Mouse (Mus musculus) olfactory bulb, adult 2 months (tissue): ENCODE results near the gene Wsb2. TPM values are rescaled to one million over a fixed set of nuclear protein-coding genes. Genes with fewer than 3 reads are reported as not detected.

ENCODE experiments used
- H3K27ac ChIP-seq: fragments of 200-500 bp; 2 replicates; pipeline ENCODE4 v1.5.1; 2012; ENCODE audit warnings: low read depth, low read length; ENCODE audit not compliant: insufficient read depth
- H3K4me1 ChIP-seq: fragments of 200-500 bp; 2 replicates; pipeline ENCODE4 v1.6.1; 2012; ENCODE audit warnings: low read length; ENCODE audit not compliant: control insufficient read depth, insufficient read depth
- H3K4me3 ChIP-seq: fragments of 200-500 bp; 2 replicates; pipeline ENCODE4 v1.5.1; 2012; ENCODE audit warnings: mild to moderate bottlenecking, low read depth, low read length, moderate library complexity; ENCODE audit not compliant: insufficient read depth
- CTCF ChIP-seq: fragments of 200-500 bp; IDR thresholded peaks from 2 replicates; pipeline ENCODE4 v1.5.1; 2012; ENCODE audit warnings: low read depth, mild to moderate bottlenecking, low read length, moderate library complexity; ENCODE audit not compliant: insufficient read depth
- POLR2A ChIP-seq: fragments of 200-500 bp; IDR thresholded peaks from 2 replicates; pipeline ENCODE4 v1.6.1; 2012; ENCODE audit warnings: mild to moderate bottlenecking, low read depth, low read length, moderate library complexity; ENCODE audit not compliant: insufficient read depth
- WGBS: fragments of 180-500 bp; shearing (Covaris S2); methylation state at CpG from one replicate; pipeline ENCODE4 v1.1.7; 2018; 5-methylcytosine and 5-hydroxymethylcytosine counted together
- polyA plus RNA-seq: library from polyadenylated mRNA; stranded (reverse); fragments of >200 nt; gene quantifications from 2 replicates; pipeline ENCODE4 v1.2.4, GENCODE M21; 2012; ENCODE audit warnings: low replicate concordance; ENCODE audit not compliant: missing spikeins, insufficient read depth, insufficient read length

Wsb2 gene
- polyA plus RNA-seq, 1 experiment, result not detected

GRCm38 (mm10) chr5:117348279-117348678 is 8.8 kb upstream of the Wsb2 start:
- H3K4me1 ChIP-seq, result 0 out of 2 replicates have a peak, but pooled peaks cover 6% of the 10 kb centered on the region
- no peak overlapping the region for H3K4me3 ChIP-seq
- 38% methylated on average over 19 of the region's 19 CpGs for WGBS
- no peak for TF ChIP-seq POLR2A
- no peak for TF ChIP-seq CTCF
- H3K27ac ChIP-seq, result no peak overlapping the region

DNA sequence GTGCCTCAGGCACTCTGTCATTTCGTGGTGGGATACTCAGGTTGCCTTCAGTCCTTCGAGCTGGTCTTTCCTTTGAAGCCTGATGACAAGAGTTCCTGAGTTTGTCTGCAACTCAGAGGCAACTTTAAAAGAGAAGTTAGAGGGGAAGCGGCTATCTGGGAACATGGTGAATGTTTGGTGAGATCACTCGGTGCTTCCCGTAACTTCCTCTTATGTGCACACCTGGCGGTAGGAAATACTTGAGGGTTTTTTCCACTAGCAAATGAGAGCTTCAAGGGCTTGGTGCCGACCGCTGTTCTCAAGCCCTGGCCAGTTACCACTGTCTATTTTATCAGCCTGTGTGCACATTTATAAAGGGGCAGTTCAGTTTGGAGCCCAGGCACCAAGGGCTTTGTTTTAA is 3.0 kb upstream of the Wsb2 start:
- WGBS, result 79% methylated on average over 8 of the region's 8 CpGs
- H3K27ac ChIP-seq, result no peak overlapping the region
- H3K4me3 ChIP-seq, result no peak overlapping the region
- TF ChIP-seq CTCF (no peak), POLR2A (no peak)
- peaks cover 5% of the 10 kb centered on the region for H3K4me1 ChIP-seq

GRCm38 (mm10) chr5:117355648-117356303 is 1.3 kb upstream of the Wsb2 start:
- peaks cover 12% of the 10 kb centered on the region for H3K4me1 ChIP-seq
- 43% methylated on average over 14 of the region's 14 CpGs for WGBS
- TF ChIP-seq POLR2A (no peak), CTCF (no peak)
- H3K4me3 ChIP-seq, result no peak overlapping the region
- H3K27ac ChIP-seq, result peak overlapping the region; percentile 83

DNA sequence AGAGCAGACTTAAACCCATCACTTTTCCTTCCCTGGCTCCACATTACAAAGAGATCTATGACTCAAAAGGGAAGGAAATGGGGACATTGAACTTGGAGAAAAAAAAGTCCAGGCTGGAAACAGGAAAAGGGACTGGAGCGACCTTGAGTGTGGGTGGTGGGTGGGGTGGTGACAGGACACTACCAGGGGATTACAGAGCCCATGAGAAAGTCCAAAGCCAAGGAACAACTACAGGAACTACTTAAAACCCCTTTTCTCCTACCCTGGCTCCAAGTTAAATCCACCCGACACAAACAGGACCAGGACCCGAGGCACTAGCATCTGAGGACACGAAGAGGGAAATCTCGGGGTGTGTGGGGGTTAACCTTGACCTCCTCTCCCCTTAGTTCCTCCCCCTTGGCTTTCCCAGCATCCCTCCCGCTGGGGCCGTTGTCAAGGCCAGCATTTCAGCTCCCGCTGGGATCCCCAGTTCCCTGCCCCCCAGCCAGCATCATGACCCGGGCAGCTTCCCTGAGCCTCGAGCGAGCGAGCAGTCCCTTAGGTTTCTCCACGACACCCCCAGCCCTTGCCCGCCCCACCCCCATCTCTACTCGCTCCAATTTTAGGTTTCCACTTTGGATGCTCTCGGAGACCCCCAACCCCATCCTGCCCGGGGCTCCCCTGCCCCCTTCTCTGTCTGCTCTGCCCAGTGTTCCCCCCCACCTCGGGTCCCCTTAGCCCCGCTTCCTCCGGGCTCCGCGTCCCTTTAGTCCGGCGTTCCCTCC is 557 bp upstream of the Wsb2 start:
- Histone ChIP-seq H3K27ac (peak overlapping the region; percentile 83), H3K4me1 (peaks cover 17% of the 10 kb centered on the region), H3K4me3 (peak overlapping the region; percentile 96)
- WGBS, result 1% methylated on average over 21 of the region's 24 CpGs
- TF ChIP-seq CTCF (no peak), POLR2A (peak; percentile 14; the same call in 1 of the 2 replicates)

DNA sequence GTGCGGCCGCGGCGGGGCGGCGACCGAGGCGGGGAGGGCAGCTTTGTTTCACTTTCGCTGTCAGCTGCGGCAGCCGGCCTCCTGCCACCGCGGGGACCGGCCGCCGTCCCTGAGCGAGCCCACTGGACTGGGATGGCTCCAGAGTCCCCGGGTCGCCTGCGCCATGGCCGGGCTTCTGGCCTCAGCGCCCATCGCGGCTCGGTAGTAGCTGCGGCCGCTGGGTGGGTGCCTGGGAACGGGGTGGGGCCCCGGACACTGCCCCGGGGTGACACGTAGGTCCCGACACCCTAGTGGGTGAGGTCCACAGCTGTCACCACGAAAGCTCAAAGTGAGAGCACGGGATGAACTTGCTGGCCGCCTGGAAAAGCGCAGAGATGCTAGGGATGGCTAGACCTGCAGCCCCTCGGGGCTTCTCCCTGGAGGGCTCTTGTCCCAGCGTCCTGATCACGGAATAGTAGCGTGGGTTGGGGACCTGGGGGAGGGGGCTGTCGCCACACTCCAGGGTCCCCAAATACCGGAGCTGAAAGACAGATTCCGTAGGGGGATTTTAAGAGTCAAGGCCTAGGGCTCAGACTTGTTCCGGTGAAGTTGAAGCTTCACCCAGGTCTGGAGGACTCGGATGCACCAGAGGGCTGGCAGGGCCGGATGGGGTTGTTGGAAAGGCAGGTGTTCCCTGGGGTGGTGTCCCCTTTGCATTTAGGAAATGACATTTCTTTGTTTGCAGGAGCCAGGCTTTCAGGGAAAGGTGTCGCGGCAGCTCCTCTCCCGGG is 559 bp downstream of the Wsb2 start:
- Histone ChIP-seq H3K27ac (peak overlapping the region; percentile 83), H3K4me3 (peak overlapping the region; percentile 96), H3K4me1 (peaks cover 22% of the 10 kb centered on the region)
- TF ChIP-seq CTCF, result no peak
- no peak for TF ChIP-seq POLR2A
- under 1% methylated on average over 48 of the region's 49 CpGs for WGBS

- TF ChIP-seq CTCF, result no peak
- no peak for TF ChIP-seq POLR2A
Observed at GRCm38 (mm10) chr5:117358248-117358630, 1.1 kb downstream of the Wsb2 start.

DNA sequence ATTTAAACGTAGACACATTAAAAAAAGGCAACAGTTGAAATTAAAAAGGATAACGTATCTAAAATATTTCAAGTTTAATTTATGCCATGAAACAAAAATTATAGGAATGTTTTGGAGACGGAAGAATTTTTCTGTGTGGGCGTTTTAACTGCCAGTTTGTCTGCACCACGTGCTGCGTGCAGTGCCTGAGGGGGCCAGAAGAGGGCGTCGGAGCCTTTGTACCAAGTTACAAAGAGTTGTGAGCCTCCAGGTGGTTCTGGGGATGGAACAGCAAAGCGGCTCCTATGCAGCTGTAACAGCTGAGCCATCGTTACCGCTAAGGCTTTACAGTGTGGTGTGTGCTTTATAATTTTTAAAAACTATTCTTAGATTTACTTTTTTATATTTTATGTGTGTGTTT is 1.6 kb downstream of the Wsb2 start:
- H3K4me3 ChIP-seq, result no peak overlapping the region
- peaks cover 31% of the 10 kb centered on the region for H3K4me1 ChIP-seq
- WGBS, result 19% methylated on average over 11 of the region's 11 CpGs
- H3K27ac ChIP-seq, result no peak overlapping the region
- TF ChIP-seq CTCF, result peak; percentile 78; the same call in 1 of the 2 replicates
- no peak for TF ChIP-seq POLR2A

More at GRCm38 (mm10) chr5:117358248-117358630, 1.1 kb downstream of the Wsb2 start:
- Histone ChIP-seq H3K27ac (peak overlapping the region; percentile 83; the same call in 1 of the 2 replicates), H3K4me3 (peak overlapping the region; percentile 96), H3K4me1 (peaks cover 26% of the 10 kb centered on the region)
- 2% methylated on average over 6 of the region's 6 CpGs for WGBS

GRCm38 (mm10) chr5:117359497-117360227 is 2.6 kb downstream of the Wsb2 start:
- H3K4me3 ChIP-seq, result no peak overlapping the region
- WGBS, result 47% methylated on average over 7 of the region's 7 CpGs
- TF ChIP-seq POLR2A (no peak), CTCF (no peak)
- peaks cover 32% of the 10 kb centered on the region for H3K4me1 ChIP-seq
- no peak overlapping the region for H3K27ac ChIP-seq

DNA sequence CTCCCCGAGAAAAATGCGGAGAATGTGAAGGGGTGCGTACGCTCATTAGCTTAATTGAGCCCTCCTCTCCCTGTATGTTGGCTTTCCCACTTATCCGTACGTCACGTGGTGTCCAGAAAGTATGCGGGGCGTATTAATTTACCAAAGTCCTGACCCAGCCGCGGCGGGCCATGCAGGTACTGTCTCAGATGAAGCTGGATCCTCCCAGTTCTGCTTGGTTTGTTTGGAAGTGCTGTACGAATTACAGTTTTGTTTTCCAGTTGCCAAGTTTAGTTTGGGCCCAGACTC is 3.1 kb downstream of the Wsb2 start:
- TF ChIP-seq CTCF (no peak), POLR2A (no peak)
- 37% methylated on average over 13 of the region's 13 CpGs for WGBS
- Histone ChIP-seq H3K27ac (no peak overlapping the region), H3K4me3 (no peak overlapping the region), H3K4me1 (peaks cover 32% of the 10 kb centered on the region)
